In the genomic region with DNA sequence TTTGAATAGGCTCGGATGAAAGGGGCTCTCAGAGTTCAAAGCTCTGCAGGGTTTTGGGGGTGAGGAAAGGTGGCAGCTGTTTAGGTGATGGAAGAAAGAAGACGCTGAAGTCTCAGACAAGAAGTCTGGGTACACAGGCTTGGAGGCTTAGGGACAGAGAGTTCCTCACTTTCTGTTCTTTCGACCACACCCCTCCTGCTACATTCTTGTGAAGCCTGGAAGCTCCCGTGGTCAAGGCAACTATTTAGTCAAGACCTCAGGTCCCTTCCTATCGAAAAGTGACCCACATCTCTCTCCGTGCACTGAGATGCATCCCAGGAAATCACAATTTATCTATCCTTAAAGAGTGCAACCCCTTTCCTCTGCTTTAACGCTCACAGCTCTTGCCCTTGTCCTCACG, we compare ENCODE assay signal across 9 mouse cellular contexts. TPM values are rescaled to one million over a fixed set of nuclear protein-coding genes. Genes with fewer than 3 reads are reported as not detected.
DNase-seq lines count a peak whose midpoint lies in the region; ATAC-seq lines count a peak whose summit lies in the region.
"Had no signal": no experiment of that assay in that cellular context is flagged by ENCODE, and none has a peak within 500 bp of the region (broad histone marks: within the 10 kb centered on the region; RNA-seq: fewer than 3 reads in every experiment).

No protein-coding gene starts in this region.

- no peak overlapping the region for H3K27ac ChIP-seq in neural tube, embryonic 11.5 days (ENCODE audit: low read depth, low read length)
- no peak overlapping the region for H3K27ac ChIP-seq in forebrain, embryonic 15.5 days (replicated peaks)
- no peak overlapping the region for H3K27ac ChIP-seq in liver, embryonic 13.5 days
- H3K27ac ChIP-seq in stomach, embryonic 15.5 days: no peak overlapping the region

- 3% methylated on average over 8 of the region's 8 CpGs for WGBS in neural tube, embryonic 11.5 days
- WGBS in forebrain, embryonic 15.5 days: 3% methylated on average over 8 of the region's 8 CpGs
- 4% methylated on average over 8 of the region's 8 CpGs for WGBS in liver, embryonic 13.5 days (ENCODE audit: insufficient replicate concordance)
- WGBS in stomach, embryonic 15.5 days: 6% methylated on average over 8 of the region's 8 CpGs

- no peaks in the 10 kb centered on the region for H3K27me3 ChIP-seq in neural tube, embryonic 11.5 days (ENCODE audit: control insufficient read depth, insufficient read depth, low read length)
- H3K27me3 ChIP-seq in forebrain, embryonic 15.5 days: no peaks in the 10 kb centered on the region
- peaks cover 12% of the 10 kb centered on the region; the same call in 1 of the 2 replicates for H3K27me3 ChIP-seq in liver, embryonic 13.5 days
- no peaks in the 10 kb centered on the region for H3K27me3 ChIP-seq in stomach, embryonic 15.5 days (replicated peaks)

- peak overlapping the region; percentile 32 for H3K4me3 ChIP-seq in neural tube, embryonic 11.5 days (ENCODE audit: low read depth, low read length)
- peak overlapping the region; percentile 44 for H3K4me3 ChIP-seq in forebrain, embryonic 15.5 days
- H3K4me3 ChIP-seq in liver, embryonic 13.5 days (replicated peaks): peak overlapping the region; percentile 33
- peak overlapping the region; percentile 49 for H3K4me3 ChIP-seq in stomach, embryonic 15.5 days (replicated peaks)

- H3K36me3 ChIP-seq in neural tube, embryonic 11.5 days (ENCODE audit: control insufficient read depth, insufficient read depth, low read length): no peaks in the 10 kb centered on the region
- H3K36me3 ChIP-seq in forebrain, embryonic 15.5 days: no peaks in the 10 kb centered on the region
- no peaks in the 10 kb centered on the region for H3K36me3 ChIP-seq in liver, embryonic 13.5 days
- H3K36me3 ChIP-seq in stomach, embryonic 15.5 days: no peaks in the 10 kb centered on the region

- no peak for ATAC-seq in neural tube, embryonic 11.5 days (ENCODE audit: insufficient read depth, low FRiP score, low TSS enrichment)
- ATAC-seq in forebrain, embryonic 15.5 days (replicated peaks): no peak
- ATAC-seq in liver, embryonic 13.5 days (ENCODE audit: low read depth): no peak
- ATAC-seq in stomach, embryonic 15.5 days (ENCODE audit: insufficient read depth, low FRiP score, low read depth): no peak

- DNase-seq in neural tube, embryonic 11.5 days (ENCODE audit: low spot score): no peak
- no peak for DNase-seq in neural tube, embryonic 10.5 days (ENCODE audit: extremely low spot score, low spot score)
- DNase-seq in liver, embryonic 13.5 days: no peak
- no peak for DNase-seq in gastrocnemius, postnatal 10 days
- DNase-seq in frontal cortex, postnatal 25 days (ENCODE audit: low spot score in 2 of 2): no peak
- DNase-seq: adrenal gland, adult 8-10 months had no signal

- H3K4me1 ChIP-seq in neural tube, embryonic 11.5 days (ENCODE audit: control insufficient read depth, insufficient read depth, low read length): peaks cover 17% of the 10 kb centered on the region
- H3K4me1 ChIP-seq in forebrain, embryonic 15.5 days: peaks cover 21% of the 10 kb centered on the region
- H3K4me1 ChIP-seq in liver, embryonic 13.5 days (replicated peaks): peaks cover 3% of the 10 kb centered on the region
- peaks cover 17% of the 10 kb centered on the region; the same call in 1 of the 2 replicates for H3K4me1 ChIP-seq in stomach, embryonic 15.5 days

- peak overlapping the region; percentile 58 for H3K4me2 ChIP-seq in neural tube, embryonic 11.5 days (ENCODE audit: low read depth)
- H3K4me2 ChIP-seq in forebrain, embryonic 15.5 days (replicated peaks): peak overlapping the region; percentile 55
- peak overlapping the region; percentile 42 for H3K4me2 ChIP-seq in liver, embryonic 13.5 days
- H3K4me2 ChIP-seq in stomach, embryonic 15.5 days: peak overlapping the region; percentile 60

- no peaks in the 10 kb centered on the region for H3K9me3 ChIP-seq in neural tube, embryonic 11.5 days (ENCODE audit: control insufficient read depth, low read length)
- H3K9me3 ChIP-seq in forebrain, embryonic 15.5 days: no peaks in the 10 kb centered on the region
- H3K9me3 ChIP-seq in liver, embryonic 13.5 days (replicated peaks): no peaks in the 10 kb centered on the region
- no peaks in the 10 kb centered on the region for H3K9me3 ChIP-seq in stomach, embryonic 15.5 days

- H3K9ac ChIP-seq in neural tube, embryonic 11.5 days (ENCODE audit: low read length): peak overlapping the region; percentile 51
- peak overlapping the region; percentile 47; the same call in 1 of the 2 replicates for H3K9ac ChIP-seq in forebrain, embryonic 15.5 days (replicated peaks)
- H3K9ac ChIP-seq in liver, embryonic 13.5 days: no peak overlapping the region
- H3K9ac ChIP-seq in stomach, embryonic 15.5 days: no peak overlapping the region; the same call in 1 of the 2 replicates

RNA-seq across cellular contexts. Expression of a gene that starts 6.0 kb away (rescaled TPM):
- 0.15 TPM in 1 of 2 replicates, not detected in the other for polyA plus RNA-seq in neural tube, embryonic 11.5 days (2014; fragmentation: Nextera tagmentation; extraction: Ambion mirVana)
- 0.14 and 0.20 TPM in 2 replicates for polyA plus RNA-seq in forebrain, embryonic 15.5 days (2015; fragmentation: Nextera tagmentation; extraction: Ambion mirVana)
- polyA plus RNA-seq in liver, embryonic 13.5 days (2015; fragmentation: Nextera tagmentation; extraction: Ambion mirVana): not detected in 2 replicates
- polyA plus RNA-seq in stomach, embryonic 15.5 days (2015; fragmentation: Nextera tagmentation; extraction: Ambion mirVana): 0.46 and 1.8 TPM in 2 replicates
- not detected for total RNA-seq in gastrocnemius, postnatal 10 days (2021)
- total RNA-seq: hematopoietic stem cell, adult 5-6 weeks had no signal

RNA-seq across cellular contexts. Expression of a gene that starts 29.1 kb away (rescaled TPM):
- polyA plus RNA-seq in neural tube, embryonic 11.5 days (2014; fragmentation: Nextera tagmentation; extraction: Ambion mirVana): 1.7 and 2.5 TPM in 2 replicates
- 1.9 and 3.1 TPM in 2 replicates for polyA plus RNA-seq in forebrain, embryonic 15.5 days (2015; fragmentation: Nextera tagmentation; extraction: Ambion mirVana)
- polyA plus RNA-seq in liver, embryonic 13.5 days (2015; fragmentation: Nextera tagmentation; extraction: Ambion mirVana): 0.17 and 0.44 TPM in 2 replicates
- 2.4 TPM in 2 replicates for polyA plus RNA-seq in stomach, embryonic 15.5 days (2015; fragmentation: Nextera tagmentation; extraction: Ambion mirVana)
- 1 to 10 TPM in 1 of 2 experiments, under 1 TPM in 1; 0.75 to 1.1 TPM for total RNA-seq in gastrocnemius, postnatal 10 days (2021)

RNA-seq across cellular contexts. Expression of a gene that starts 40.7 kb away (rescaled TPM):
- polyA plus RNA-seq in neural tube, embryonic 11.5 days (2014; fragmentation: Nextera tagmentation; extraction: Ambion mirVana): not detected in 2 replicates
- not detected in 2 replicates for polyA plus RNA-seq in forebrain, embryonic 15.5 days (2015; fragmentation: Nextera tagmentation; extraction: Ambion mirVana)
- polyA plus RNA-seq in liver, embryonic 13.5 days (2015; fragmentation: Nextera tagmentation; extraction: Ambion mirVana): 0.10 and 0.12 TPM in 2 replicates
- polyA plus RNA-seq in stomach, embryonic 15.5 days (2015; fragmentation: Nextera tagmentation; extraction: Ambion mirVana): 0.31 and 0.44 TPM in 2 replicates
- not detected for total RNA-seq in gastrocnemius, postnatal 10 days (2021)

RNA-seq across cellular contexts. Expression of a gene that starts 49.9 kb away (rescaled TPM):
- polyA plus RNA-seq in neural tube, embryonic 11.5 days (2014; fragmentation: Nextera tagmentation; extraction: Ambion mirVana): 79.8 and 93.6 TPM in 2 replicates
- 46.6 and 52.7 TPM in 2 replicates for polyA plus RNA-seq in forebrain, embryonic 15.5 days (2015; fragmentation: Nextera tagmentation; extraction: Ambion mirVana)
- 127 and 145 TPM in 2 replicates for polyA plus RNA-seq in liver, embryonic 13.5 days (2015; fragmentation: Nextera tagmentation; extraction: Ambion mirVana)
- 341 and 366 TPM in 2 replicates for polyA plus RNA-seq in stomach, embryonic 15.5 days (2015; fragmentation: Nextera tagmentation; extraction: Ambion mirVana)
- 10 to 100 TPM; 75.0 to 98.1 TPM for total RNA-seq in gastrocnemius, postnatal 10 days (2021)

RNA-seq across cellular contexts. Expression of a gene that starts 52.6 kb away (rescaled TPM):
- polyA plus RNA-seq in neural tube, embryonic 11.5 days (2014; fragmentation: Nextera tagmentation; extraction: Ambion mirVana): 0.27 and 0.31 TPM in 2 replicates
- polyA plus RNA-seq in forebrain, embryonic 15.5 days (2015; fragmentation: Nextera tagmentation; extraction: Ambion mirVana): not detected in 2 replicates
- polyA plus RNA-seq in liver, embryonic 13.5 days (2015; fragmentation: Nextera tagmentation; extraction: Ambion mirVana): not detected in 2 replicates
- polyA plus RNA-seq in stomach, embryonic 15.5 days (2015; fragmentation: Nextera tagmentation; extraction: Ambion mirVana): not detected in 2 replicates
- not detected for total RNA-seq in gastrocnemius, postnatal 10 days (2021)
- total RNA-seq: adrenal gland, adult 8-10 months; hematopoietic stem cell, adult 5-6 weeks had no signal

Comparison
In these comparisons a context has a peak if more than half of its experiments do, and no peak if none do; other contexts are left out.
1. H3K9ac ChIP-seq: peak in neural tube, embryonic 11.5 days (single experiment) and forebrain, embryonic 15.5 days (single experiment); none in liver, embryonic 13.5 days (single experiment) and stomach, embryonic 15.5 days (single experiment).
2. Peak in every context shown above with its lines, with median percentiles within 50 percentile points of each other: H3K4me2 ChIP-seq and H3K4me3 ChIP-seq.